Mouse (Mus musculus) C2C12 (cell line): ENCODE measurements at regions not wholly inside any gene's neighbourhood (a gene's known extent, or its start where the extent isn't known, plus 50 kb on each side); places are given as distances from the start of the nearest gene placed in this dataset.

ENCODE experiments used
- CEBPB ChIP-seq: IDR thresholded peaks from one replicate; pipeline ENCODE4 v1.6.1; 2011; ENCODE audit warnings: low read depth, mild to moderate bottlenecking, control low read depth, moderate library complexity
- CTCF ChIP-seq: IDR thresholded peaks from one replicate; pipeline ENCODE4 v1.5.1; 2011; ENCODE audit not compliant: control insufficient read depth, insufficient read depth, insufficient read length
- MAX ChIP-seq: IDR thresholded peaks from one replicate; pipeline ENCODE4 v1.6.1; 2011; ENCODE audit warnings: mild to moderate bottlenecking, control low read depth
- MYOD1 ChIP-seq: IDR thresholded peaks from one replicate; pipeline ENCODE4 v1.6.1; 2011; ENCODE audit warnings: low read depth; ENCODE audit not compliant: control insufficient read depth, insufficient read length
- MYOG ChIP-seq: IDR thresholded peaks from one replicate; pipeline ENCODE4 v1.6.1; 2011; ENCODE audit not compliant: control insufficient read depth, insufficient read length; ENCODE audit errors: extremely low read depth
- USF1 ChIP-seq: IDR thresholded peaks from one replicate; pipeline ENCODE4 v1.6.1; 2011; ENCODE audit warnings: low read depth, mild to moderate bottlenecking, control low read depth, moderate library complexity

- no peak for TF ChIP-seq CTCF
- TF ChIP-seq USF1 = no peak
- no peak for TF ChIP-seq MYOG
- no peak for TF ChIP-seq MAX
- TF ChIP-seq CEBPB = no peak
- no peak for TF ChIP-seq MYOD1
Measured at GRCm38 (mm10) chr3:131794056-131794455, 229.5 kb downstream of the Papss1 start.
